Mouse (Mus musculus): ENCODE data around the gene Htr6.
A peak's percentile ranks its signal among the peaks of the same experiment; 100 is the strongest.

Htr6 gene

GRCm38 (mm10) chr4:139075041-139075711, at the start of gene Htr6:
Htr6 (minus strand) TSS chr4:139075570.
- DNase-seq: no peak

GRCm38 (mm10) chr4:139124940-139125339, 49.6 kb upstream of the Htr6 start:
- DNase-seq: no peak

GRCm38 (mm10) chr4:139122557-139122956, 47.2 kb upstream of the Htr6 start:
- no peak for DNase-seq

GRCm38 (mm10) chr4:139120998-139121397, 45.6 kb upstream of the Htr6 start:
- DNase-seq: no peak

GRCm38 (mm10) chr4:139120281-139120814, 45.0 kb upstream of the Htr6 start:
- DNase-seq: no peak

- peak; percentile 34 for DNase-seq
Observed at GRCm38 (mm10) chr4:139116356-139117063, 41.1 kb upstream of the Htr6 start.

- peak; percentile 34 for DNase-seq
Observed at GRCm38 (mm10) chr4:139115721-139116120, 40.4 kb upstream of the Htr6 start.

GRCm38 (mm10) chr4:139112482-139112881, 37.1 kb upstream of the Htr6 start:
- no peak for DNase-seq

GRCm38 (mm10) chr4:139111421-139111820, 36.1 kb upstream of the Htr6 start:
- peak; percentile 38 for DNase-seq

- DNase-seq: no peak
Observed at GRCm38 (mm10) chr4:139110858-139111257, 35.5 kb upstream of the Htr6 start.

- DNase-seq: no peak
Observed at GRCm38 (mm10) chr4:139105453-139105852, 30.1 kb upstream of the Htr6 start.

GRCm38 (mm10) chr4:139101546-139101945, 26.2 kb upstream of the Htr6 start:
- no peak for DNase-seq

GRCm38 (mm10) chr4:139100326-139100725, 25.0 kb upstream of the Htr6 start:
- DNase-seq: no peak

GRCm38 (mm10) chr4:139096201-139096600, 20.8 kb upstream of the Htr6 start:
- DNase-seq: no peak

- peak; percentile 74 for DNase-seq
Observed at GRCm38 (mm10) chr4:139095406-139095805, 20.0 kb upstream of the Htr6 start.

- DNase-seq: no peak
Observed at GRCm38 (mm10) chr4:139093196-139093530, 17.8 kb upstream of the Htr6 start.

GRCm38 (mm10) chr4:139092356-139093195, 17.2 kb upstream of the Htr6 start, which contains the start of gene Nbl1:
Nbl1 (minus strand) TSS chr4:139092993.
- DNase-seq: peak; percentile 86

GRCm38 (mm10) chr4:139091478-139092355, 16.3 kb upstream of the Htr6 start:
- peak; percentile 58 for DNase-seq

- no peak for DNase-seq
Observed at GRCm38 (mm10) chr4:139091066-139091465, 15.7 kb upstream of the Htr6 start.

- no peak for DNase-seq
Observed at GRCm38 (mm10) chr4:139090303-139090940, 15.1 kb upstream of the Htr6 start.

- no peak for DNase-seq
Observed at GRCm38 (mm10) chr4:139088982-139089671, 13.8 kb upstream of the Htr6 start.

Data from kidney, postnatal 10 days (tissue).